Mouse (Mus musculus) G1E (cell line): Measurements from ENCODE around the gene Pde8b. TPM values are rescaled to one million over a fixed set of nuclear protein-coding genes. Genes with fewer than 3 reads are reported as not detected.

ENCODE experiments used
- ATAC-seq: 2 replicates; pipeline ENCODE4 v1.8.0; 2016; ENCODE audit warnings: mild to moderate bottlenecking; ENCODE audit not compliant: insufficient number of reproducible peaks, poor library complexity, low FRiP score, severe bottlenecking; ENCODE audit errors: extremely low read depth
- DNase-seq: peaks from one replicate; pipeline ENCODE4 v3.0.0; 2012; ENCODE audit warnings: low spot score
- H3K27me3 ChIP-seq: 2 replicates; pipeline ENCODE4 v1.6.1; 2012; ENCODE audit warnings: mild to moderate bottlenecking, low read length, inconsistent platforms; ENCODE audit not compliant: insufficient read depth
- H3K36me3 ChIP-seq: replicated peaks from 2 replicates; pipeline ENCODE3; 2012; ENCODE audit warnings: mild to moderate bottlenecking, inconsistent platforms
- H3K4me1 ChIP-seq: 2 replicates; pipeline ENCODE4 v1.6.1; 2012; ENCODE audit warnings: low read depth, low read length, inconsistent platforms, mixed read lengths; ENCODE audit not compliant: insufficient read depth
- H3K4me3 ChIP-seq: 2 replicates; pipeline ENCODE4 v1.5.1; 2012; ENCODE audit warnings: low read depth, mild to moderate bottlenecking, inconsistent platforms, low read length, moderate library complexity, mixed read lengths
- H3K9me3 ChIP-seq: replicated peaks from 2 replicates; pipeline ENCODE4 v1.6.1; 2012; ENCODE audit warnings: inconsistent platforms
- CTCF ChIP-seq: IDR thresholded peaks from 2 replicates; pipeline ENCODE4 v1.5.1; 2012; ENCODE audit warnings: low read depth, low read length, inconsistent platforms, mixed read lengths
- GATA1 ChIP-seq: IDR thresholded peaks from 2 replicates; pipeline ENCODE4 v1.6.1; 2012; ENCODE audit warnings: borderline replicate concordance, low read length, inconsistent platforms, mixed read lengths
- GATA2 ChIP-seq: IDR thresholded peaks from 2 replicates; pipeline ENCODE4 v1.6.1; 2012; ENCODE audit warnings: low read depth, low read length, inconsistent platforms, borderline replicate concordance
- POLR2AphosphoS5 ChIP-seq: IDR thresholded peaks from 2 replicates; pipeline ENCODE4 v1.6.1; 2012; ENCODE audit warnings: low read depth, low read length, inconsistent platforms; ENCODE audit not compliant: insufficient replicate concordance
- TAL1 ChIP-seq: conservative IDR thresholded peaks from 2 replicates; pipeline ENCODE4 v1.6.1; 2012; ENCODE audit warnings: low read depth, low read length, inconsistent platforms, mixed read lengths
- polyA plus RNA-seq: library from polyadenylated mRNA; stranded (reverse); fragments of >175 nt; gene quantifications from 2 replicates; pipeline ENCODE4 v1.2.3, GENCODE M21; 2012
- total RNA-seq, 2 experiments: library from RNA; stranded (forward) in 1 of 2; stranded (reverse) in 1 of 2; fragments of 200-1000 nt in 1 of 2; fragments of >200 nt in 1 of 2; fragmentation: Nextera tagmentation in 1 of 2; gene quantifications; 2 replicates each; pipeline ENCODE4 v1.2.3; 2014 to 2017

Pde8b gene
- total and polyA plus RNA-seq, 3 experiments, result 0.22 TPM; not detected in 2

GRCm38 (mm10) chr13:95278426-95279025 is 28.4 kb upstream of the Pde8b start:
- no peak overlapping the region for H3K4me3 ChIP-seq
- DNase-seq (no peak), ATAC-seq (no peak)
- H3K36me3 ChIP-seq, result no peaks in the 10 kb centered on the region
- no peaks in the 10 kb centered on the region for H3K9me3 ChIP-seq
- peaks cover 19% of the 10 kb centered on the region for H3K27me3 ChIP-seq
- H3K4me1 ChIP-seq, result no peaks in the 10 kb centered on the region
- no peak for TF ChIP-seq GATA2
- no peak for TF ChIP-seq POLR2AphosphoS5
- TF ChIP-seq CTCF, result no peak
- TF ChIP-seq TAL1, result no peak
- TF ChIP-seq GATA1, result no peak

- H3K27me3 ChIP-seq, result peaks cover 21% of the 10 kb centered on the region; the same call in 1 of the 2 replicates
- H3K36me3 ChIP-seq, result no peaks in the 10 kb centered on the region
- no peak overlapping the region for H3K4me3 ChIP-seq
- TF ChIP-seq TAL1, result no peak
- TF ChIP-seq POLR2AphosphoS5, result no peak
- no peak for TF ChIP-seq GATA2
- no peak for TF ChIP-seq CTCF
- no peak for TF ChIP-seq GATA1
- DNase-seq (no peak), ATAC-seq (no peak)
- H3K9me3 ChIP-seq, result no peaks in the 10 kb centered on the region
- no peaks in the 10 kb centered on the region for H3K4me1 ChIP-seq
Observed at GRCm38 (mm10) chr13:95264691-95265090, 14.6 kb upstream of the Pde8b start.

- Histone ChIP-seq H3K27me3 (peaks cover 26% of the 10 kb centered on the region; the same call in 1 of the 2 replicates), H3K9me3 (no peaks in the 10 kb centered on the region), H3K4me1 (no peaks in the 10 kb centered on the region), H3K36me3 (no peaks in the 10 kb centered on the region), H3K4me3 (no peak overlapping the region)
- no peak for DNase-seq
- no peak for TF ChIP-seq GATA1
- no peak for TF ChIP-seq GATA2
- TF ChIP-seq CTCF, result no peak
- no peak for TF ChIP-seq POLR2AphosphoS5
- TF ChIP-seq TAL1, result no peak
- no peak for ATAC-seq
Observed at GRCm38 (mm10) chr13:95260886-95261789, 11.0 kb upstream of the Pde8b start.

- ATAC-seq (no peak), DNase-seq (no peak)
- H3K4me3 ChIP-seq, result no peak overlapping the region
- H3K36me3 ChIP-seq, result no peaks in the 10 kb centered on the region
- peaks cover 23% of the 10 kb centered on the region; the same call in 1 of the 2 replicates for H3K27me3 ChIP-seq
- TF ChIP-seq CTCF (no peak), GATA2 (no peak), POLR2AphosphoS5 (no peak)
- H3K4me1 ChIP-seq, result no peaks in the 10 kb centered on the region
- no peaks in the 10 kb centered on the region for H3K9me3 ChIP-seq
Observed at GRCm38 (mm10) chr13:95260391-95260790, 10.3 kb upstream of the Pde8b start.

- H3K9me3 ChIP-seq, result no peaks in the 10 kb centered on the region
- no peak overlapping the region for H3K4me3 ChIP-seq
- H3K4me1 ChIP-seq, result no peaks in the 10 kb centered on the region
- no peaks in the 10 kb centered on the region for H3K36me3 ChIP-seq
- ATAC-seq, result no peak
- no peak for DNase-seq
- H3K27me3 ChIP-seq, result peaks cover 19% of the 10 kb centered on the region; the same call in 1 of the 2 replicates
- no peak for TF ChIP-seq GATA2
- no peak for TF ChIP-seq TAL1
Observed at GRCm38 (mm10) chr13:95257083-95257482, 6.9 kb upstream of the Pde8b start.

GRCm38 (mm10) chr13:95255083-95255482 is 4.9 kb upstream of the Pde8b start:
- Histone ChIP-seq H3K4me1 (no peaks in the 10 kb centered on the region), H3K27me3 (peaks cover 23% of the 10 kb centered on the region), H3K4me3 (no peak overlapping the region), H3K9me3 (no peaks in the 10 kb centered on the region), H3K36me3 (no peaks in the 10 kb centered on the region)
- TF ChIP-seq CTCF (no peak), TAL1 (no peak), GATA2 (no peak), POLR2AphosphoS5 (no peak), GATA1 (no peak)
- ATAC-seq (no peak), DNase-seq (no peak)
